Mouse (Mus musculus): ENCODE data around the gene Gm1043. TPM values are rescaled to one million over a fixed set of nuclear protein-coding genes. Genes with fewer than 3 reads are reported as not detected.

The Gm1043 gene
- total RNA-seq, 1 experiment: not detected

- Histone ChIP-seq H3K9ac (ENCODE audit: insufficient read depth, low read depth, low read length, poor library complexity, severe bottlenecking) (no peak overlapping the region), H3K9me3 (ENCODE audit: control insufficient read depth, insufficient read depth, low read depth, low read length) (no peaks in the 10 kb centered on the region), H3K27ac (ENCODE audit: insufficient read depth, low read depth, low read length, poor library complexity, severe bottlenecking) (no peak overlapping the region), H3K36me3 (ENCODE audit: control insufficient read depth, insufficient read depth, low read length, poor library complexity, severe bottlenecking) (no peaks in the 10 kb centered on the region), H3K4me3 (ENCODE audit: insufficient read depth in 1 of 2, low read depth in 1 of 2, low read length in 2 of 2, poor library complexity in 1 of 2, severe bottlenecking in 1 of 2) (no peak overlapping the region), H3K4me1 (ENCODE audit: control insufficient read depth in 2 of 2, insufficient read depth in 2 of 2, low read length in 2 of 2, poor library complexity in 1 of 2) (peaks cover 0 to 13% of the 10 kb centered on the region in 2 experiments; a peak in 1 of 4 replicates)
- in situ Hi-C loops (cut with MboI; ENCODE audit: low sequenced_read_pairs in 2 of 2, unreplicated experiment in 2 of 2): no loop called here
- TF ChIP-seq HCFC1 (IDR thresholded peaks at IDR 0.05; ENCODE audit: borderline replicate concordance, insufficient read depth, low read length): no peak
- no peak for TF ChIP-seq CHD2 (IDR thresholded peaks at IDR 0.05; ENCODE audit: low read depth, low read length)
- no peak for TF ChIP-seq MAFK (IDR thresholded peaks at IDR 0.05; ENCODE audit: insufficient read depth, low read depth, low read length)
- TF ChIP-seq ZNF384 (IDR thresholded peaks at IDR 0.05; ENCODE audit: low read depth, low read length): no peak
- TF ChIP-seq ZC3H11A (IDR thresholded peaks at IDR 0.05; ENCODE audit: borderline replicate concordance, low read depth, low read length): no peak
- DNase-seq (ENCODE audit: low read depth, low spot score): no peak
Measured at GRCm38 (mm10) chr5:37097591-37097990, 12.4 kb downstream of the Gm1043 start.

GRCm38 (mm10) chr5:37100813-37101212 lies 15.6 kb downstream of the Gm1043 start:
- H3K4me1 ChIP-seq (ENCODE audit: control insufficient read depth in 2 of 2, insufficient read depth in 2 of 2, low read length in 2 of 2, poor library complexity in 1 of 2): peaks cover 0 to 6% of the 10 kb centered on the region in 2 experiments; a peak in 1 of 4 replicates
- no peak for DNase-seq (ENCODE audit: low read depth, low spot score)
- H3K9me3 ChIP-seq (ENCODE audit: control insufficient read depth, insufficient read depth, low read depth, low read length): no peaks in the 10 kb centered on the region
- no peak overlapping the region for H3K27ac ChIP-seq (ENCODE audit: insufficient read depth, low read depth, low read length, poor library complexity, severe bottlenecking)
- TF ChIP-seq HCFC1 (IDR thresholded peaks at IDR 0.05; ENCODE audit: borderline replicate concordance, insufficient read depth, low read length) (no peak), CHD2 (IDR thresholded peaks at IDR 0.05; ENCODE audit: low read depth, low read length) (no peak), MAFK (IDR thresholded peaks at IDR 0.05; ENCODE audit: insufficient read depth, low read depth, low read length) (no peak), ZC3H11A (IDR thresholded peaks at IDR 0.05; ENCODE audit: borderline replicate concordance, low read depth, low read length) (no peak)
- no peak overlapping the region for H3K9ac ChIP-seq (ENCODE audit: insufficient read depth, low read depth, low read length, poor library complexity, severe bottlenecking)
- H3K36me3 ChIP-seq (ENCODE audit: control insufficient read depth, insufficient read depth, low read length, poor library complexity, severe bottlenecking): peaks cover 4% of the 10 kb centered on the region; the same call in 1 of the 2 replicates
- H3K4me3 ChIP-seq (ENCODE audit: insufficient read depth in 1 of 2, low read depth in 1 of 2, low read length in 2 of 2, poor library complexity in 1 of 2, severe bottlenecking in 1 of 2): no peak overlapping the region
- in situ Hi-C loops (cut with MboI; ENCODE audit: low sequenced_read_pairs in 2 of 2, unreplicated experiment in 2 of 2): no loop called here

- Histone ChIP-seq H3K36me3 (ENCODE audit: control insufficient read depth, insufficient read depth, low read length, poor library complexity, severe bottlenecking) (peaks cover 4% of the 10 kb centered on the region; the same call in 1 of the 2 replicates), H3K9me3 (ENCODE audit: control insufficient read depth, insufficient read depth, low read depth, low read length) (no peaks in the 10 kb centered on the region), H3K4me1 (ENCODE audit: control insufficient read depth in 2 of 2, insufficient read depth in 2 of 2, low read length in 2 of 2, poor library complexity in 1 of 2) (peaks cover 0 to 6% of the 10 kb centered on the region in 2 experiments; a peak in 1 of 4 replicates), H3K27ac (ENCODE audit: insufficient read depth, low read depth, low read length, poor library complexity, severe bottlenecking) (no peak overlapping the region), H3K4me3 (ENCODE audit: insufficient read depth in 1 of 2, low read depth in 1 of 2, low read length in 2 of 2, poor library complexity in 1 of 2, severe bottlenecking in 1 of 2) (no peak overlapping the region), H3K9ac (ENCODE audit: insufficient read depth, low read depth, low read length, poor library complexity, severe bottlenecking) (no peak overlapping the region)
- in situ Hi-C loops (cut with MboI; ENCODE audit: low sequenced_read_pairs in 2 of 2, unreplicated experiment in 2 of 2): no loop called here
- DNase-seq (ENCODE audit: low read depth, low spot score): no peak
- TF ChIP-seq MAFK (IDR thresholded peaks at IDR 0.05; ENCODE audit: insufficient read depth, low read depth, low read length): no peak
- TF ChIP-seq ZC3H11A (IDR thresholded peaks at IDR 0.05; ENCODE audit: borderline replicate concordance, low read depth, low read length): no peak
- TF ChIP-seq HCFC1 (IDR thresholded peaks at IDR 0.05; ENCODE audit: borderline replicate concordance, insufficient read depth, low read length): no peak
- TF ChIP-seq CHD2 (IDR thresholded peaks at IDR 0.05; ENCODE audit: low read depth, low read length): no peak
- no peak for TF ChIP-seq ZNF384 (IDR thresholded peaks at IDR 0.05; ENCODE audit: low read depth, low read length)
Measured at GRCm38 (mm10) chr5:37101631-37102030, 16.5 kb downstream of the Gm1043 start.

- Histone ChIP-seq H3K36me3 (ENCODE audit: control insufficient read depth, insufficient read depth, low read length, poor library complexity, severe bottlenecking) (peaks cover 4% of the 10 kb centered on the region; the same call in 1 of the 2 replicates), H3K4me3 (ENCODE audit: insufficient read depth in 1 of 2, low read depth in 1 of 2, low read length in 2 of 2, poor library complexity in 1 of 2, severe bottlenecking in 1 of 2) (no peak overlapping the region), H3K27ac (ENCODE audit: insufficient read depth, low read depth, low read length, poor library complexity, severe bottlenecking) (no peak overlapping the region), H3K9ac (ENCODE audit: insufficient read depth, low read depth, low read length, poor library complexity, severe bottlenecking) (no peak overlapping the region), H3K9me3 (ENCODE audit: control insufficient read depth, insufficient read depth, low read depth, low read length) (no peaks in the 10 kb centered on the region), H3K4me1 (ENCODE audit: control insufficient read depth in 2 of 2, insufficient read depth in 2 of 2, low read length in 2 of 2, poor library complexity in 1 of 2) (peaks cover 0 to 6% of the 10 kb centered on the region in 2 experiments; a peak in 1 of 4 replicates)
- TF ChIP-seq CHD2 (IDR thresholded peaks at IDR 0.05; ENCODE audit: low read depth, low read length) (no peak), MAFK (IDR thresholded peaks at IDR 0.05; ENCODE audit: insufficient read depth, low read depth, low read length) (no peak), ZC3H11A (IDR thresholded peaks at IDR 0.05; ENCODE audit: borderline replicate concordance, low read depth, low read length) (no peak), HCFC1 (IDR thresholded peaks at IDR 0.05; ENCODE audit: borderline replicate concordance, insufficient read depth, low read length) (no peak)
- DNase-seq (ENCODE audit: low read depth, low spot score): no peak
- in situ Hi-C loops (cut with MboI; ENCODE audit: low sequenced_read_pairs in 2 of 2, unreplicated experiment in 2 of 2): no loop called here
Measured at GRCm38 (mm10) chr5:37102056-37102455, 16.9 kb downstream of the Gm1043 start.
